Mouse (Mus musculus): ENCODE results near the gene Sephs2. TPM values are rescaled to one million over a fixed set of nuclear protein-coding genes. Genes with fewer than 3 reads are reported as not detected.

The Sephs2 gene
- 61.5 and 63.7 TPM in 2 replicates for polyA plus RNA-seq (2015; fragmentation: Nextera tagmentation; extraction: Ambion mirVana)

- no peaks in the 10 kb centered on the region for H3K9me3 ChIP-seq
- H3K4me1 ChIP-seq (replicated peaks): peaks cover 25% of the 10 kb centered on the region
- peak; percentile 94 for ATAC-seq (ENCODE audit: low FRiP score, low read depth)
- H3K27me3 ChIP-seq: no peaks in the 10 kb centered on the region
- H3K36me3 ChIP-seq: peaks cover 18% of the 10 kb centered on the region
- H3K27ac ChIP-seq (replicated peaks): peak within 1 kb of the TSS; percentile 90
- H3K4me2 ChIP-seq: peak within 1 kb of the TSS; percentile 79
- 2% methylated on average over 39 of the region's 39 CpGs for WGBS
- H3K4me3 ChIP-seq: peak within 1 kb of the TSS; percentile 97
- peak within 1 kb of the TSS; percentile 88 for H3K9ac ChIP-seq
Measured at GRCm38 (mm10) chr7:127273925-127274789, at the start of gene Sephs2. Gene Sephs2, minus strand, starts transcription at chr7:127274055.

GRCm38 (mm10) chr7:127322085-127322484 is 48.2 kb upstream of the Sephs2 start:
- Histone ChIP-seq H3K4me1 (replicated peaks) (no peaks in the 10 kb centered on the region), H3K9me3 (no peaks in the 10 kb centered on the region), H3K9ac (no peak overlapping the region), H3K27me3 (no peaks in the 10 kb centered on the region), H3K4me2 (no peak overlapping the region), H3K27ac (replicated peaks) (no peak overlapping the region), H3K4me3 (no peak overlapping the region), H3K36me3 (no peaks in the 10 kb centered on the region)
- WGBS: 40% methylated on average over 5 of the region's 5 CpGs
- ATAC-seq (ENCODE audit: low FRiP score, low read depth): no peak

- WGBS: 71% methylated on average over 4 of the region's 4 CpGs
- H3K4me2 ChIP-seq: no peak overlapping the region
- no peaks in the 10 kb centered on the region for H3K9me3 ChIP-seq
- H3K4me3 ChIP-seq: no peak overlapping the region
- H3K27ac ChIP-seq (replicated peaks): no peak overlapping the region
- H3K4me1 ChIP-seq (replicated peaks): no peaks in the 10 kb centered on the region
- H3K27me3 ChIP-seq: no peaks in the 10 kb centered on the region
- no peak overlapping the region for H3K9ac ChIP-seq
- H3K36me3 ChIP-seq: no peaks in the 10 kb centered on the region
- ATAC-seq (ENCODE audit: low FRiP score, low read depth): no peak
Measured at GRCm38 (mm10) chr7:127321106-127321505, 47.3 kb upstream of the Sephs2 start.

GRCm38 (mm10) chr7:127313912-127314311 is 40.1 kb upstream of the Sephs2 start:
- ATAC-seq (ENCODE audit: low FRiP score, low read depth): no peak
- H3K9me3 ChIP-seq: no peaks in the 10 kb centered on the region
- no peaks in the 10 kb centered on the region for H3K27me3 ChIP-seq
- no peak overlapping the region for H3K27ac ChIP-seq (replicated peaks)
- no peak overlapping the region for H3K4me2 ChIP-seq
- no peaks in the 10 kb centered on the region for H3K4me1 ChIP-seq (replicated peaks)
- WGBS: 55% methylated on average over 8 of the region's 8 CpGs
- H3K9ac ChIP-seq: no peak overlapping the region
- no peak overlapping the region for H3K4me3 ChIP-seq
- H3K36me3 ChIP-seq: no peaks in the 10 kb centered on the region

- Histone ChIP-seq H3K27me3 (no peaks in the 10 kb centered on the region), H3K36me3 (no peaks in the 10 kb centered on the region), H3K9me3 (no peaks in the 10 kb centered on the region), H3K9ac (no peak overlapping the region), H3K4me2 (no peak overlapping the region), H3K4me3 (no peak overlapping the region), H3K4me1 (replicated peaks) (no peaks in the 10 kb centered on the region), H3K27ac (replicated peaks) (no peak overlapping the region)
- WGBS: 79% methylated on average over 12 of the region's 12 CpGs
- no peak for ATAC-seq (ENCODE audit: low FRiP score, low read depth)
Measured at GRCm38 (mm10) chr7:127309951-127310350, 36.1 kb upstream of the Sephs2 start.

GRCm38 (mm10) chr7:127308887-127309286 is 35.0 kb upstream of the Sephs2 start:
- ATAC-seq (ENCODE audit: low FRiP score, low read depth): no peak
- no peaks in the 10 kb centered on the region for H3K27me3 ChIP-seq

GRCm38 (mm10) chr7:127308431-127308830 is 34.6 kb upstream of the Sephs2 start:
- no peak overlapping the region for H3K27ac ChIP-seq (replicated peaks)
- 86% methylated on average over 2 of the region's 2 CpGs for WGBS

More at GRCm38 (mm10) chr7:127308887-127309286, 35.0 kb upstream of the Sephs2 start:
- H3K27ac ChIP-seq (replicated peaks): no peak overlapping the region
- no peaks in the 10 kb centered on the region for H3K36me3 ChIP-seq
- H3K4me2 ChIP-seq: no peak overlapping the region
- no peaks in the 10 kb centered on the region for H3K4me1 ChIP-seq (replicated peaks)
- no peak overlapping the region for H3K4me3 ChIP-seq
- no peak overlapping the region for H3K9ac ChIP-seq
- 67% methylated on average over 4 of the region's 4 CpGs for WGBS
- no peaks in the 10 kb centered on the region for H3K9me3 ChIP-seq

GRCm38 (mm10) chr7:127297586-127298193 is 23.8 kb upstream of the Sephs2 start:
- H3K4me3 ChIP-seq: no peak overlapping the region
- 94% methylated on average over 5 of the region's 5 CpGs for WGBS
- H3K27ac ChIP-seq (replicated peaks): no peak overlapping the region
- H3K9me3 ChIP-seq: no peaks in the 10 kb centered on the region
- H3K4me1 ChIP-seq (replicated peaks): no peaks in the 10 kb centered on the region
- H3K36me3 ChIP-seq: no peaks in the 10 kb centered on the region
- no peaks in the 10 kb centered on the region for H3K27me3 ChIP-seq
- no peak for ATAC-seq (ENCODE audit: low FRiP score, low read depth)
- no peak overlapping the region for H3K4me2 ChIP-seq
- no peak overlapping the region for H3K9ac ChIP-seq

More at GRCm38 (mm10) chr7:127308431-127308830, 34.6 kb upstream of the Sephs2 start:
- no peaks in the 10 kb centered on the region for H3K27me3 ChIP-seq
- H3K4me3 ChIP-seq: no peak overlapping the region
- no peak overlapping the region for H3K4me2 ChIP-seq
- ATAC-seq (ENCODE audit: low FRiP score, low read depth): no peak
- no peaks in the 10 kb centered on the region for H3K36me3 ChIP-seq
- H3K9me3 ChIP-seq: no peaks in the 10 kb centered on the region
- H3K4me1 ChIP-seq (replicated peaks): no peaks in the 10 kb centered on the region
- no peak overlapping the region for H3K9ac ChIP-seq

GRCm38 (mm10) chr7:127296786-127297555 is 23.1 kb upstream of the Sephs2 start:
- Histone ChIP-seq H3K27me3 (no peaks in the 10 kb centered on the region), H3K4me2 (no peak overlapping the region), H3K27ac (replicated peaks) (no peak overlapping the region), H3K36me3 (no peaks in the 10 kb centered on the region), H3K4me3 (no peak overlapping the region), H3K4me1 (replicated peaks) (no peaks in the 10 kb centered on the region), H3K9me3 (no peaks in the 10 kb centered on the region), H3K9ac (no peak overlapping the region)
- 88% methylated on average over 5 of the region's 5 CpGs for WGBS
- ATAC-seq (ENCODE audit: low FRiP score, low read depth): no peak

GRCm38 (mm10) chr7:127296098-127296497 is 22.2 kb upstream of the Sephs2 start, which contains the start of gene Itgal:
Gene Itgal, plus strand, starts transcription at chr7:127296260.
- Histone ChIP-seq H3K27me3 (no peaks in the 10 kb centered on the region), H3K4me2 (no peak within 1 kb of the TSS), H3K9ac (no peak within 1 kb of the TSS), H3K9me3 (no peaks in the 10 kb centered on the region), H3K27ac (replicated peaks) (no peak within 1 kb of the TSS), H3K4me3 (no peak within 1 kb of the TSS), H3K36me3 (no peaks in the 10 kb centered on the region), H3K4me1 (replicated peaks) (no peaks in the 10 kb centered on the region)
- no peak for ATAC-seq (ENCODE audit: low FRiP score, low read depth)
- 87% methylated on average over 11 of the region's 11 CpGs for WGBS

- no peak for ATAC-seq (ENCODE audit: low FRiP score, low read depth)
Measured at GRCm38 (mm10) chr7:127290142-127290541, 16.3 kb upstream of the Sephs2 start.

GRCm38 (mm10) chr7:127289306-127289705 is 15.5 kb upstream of the Sephs2 start:
- no peak for ATAC-seq (ENCODE audit: low FRiP score, low read depth)
- no peaks in the 10 kb centered on the region for H3K4me1 ChIP-seq (replicated peaks)
- H3K9me3 ChIP-seq: no peaks in the 10 kb centered on the region

More at GRCm38 (mm10) chr7:127290142-127290541, 16.3 kb upstream of the Sephs2 start:
- Histone ChIP-seq H3K4me3 (no peak overlapping the region), H3K9ac (no peak overlapping the region), H3K4me1 (replicated peaks) (no peaks in the 10 kb centered on the region), H3K36me3 (no peaks in the 10 kb centered on the region), H3K27ac (replicated peaks) (no peak overlapping the region), H3K27me3 (no peaks in the 10 kb centered on the region), H3K4me2 (no peak overlapping the region), H3K9me3 (no peaks in the 10 kb centered on the region)
- WGBS: 60% methylated on average over 8 of the region's 8 CpGs

More at GRCm38 (mm10) chr7:127289306-127289705, 15.5 kb upstream of the Sephs2 start:
- H3K4me3 ChIP-seq: no peak overlapping the region
- no peak overlapping the region for H3K27ac ChIP-seq (replicated peaks)
- 70% methylated on average over 2 of the region's 2 CpGs for WGBS
- no peaks in the 10 kb centered on the region for H3K36me3 ChIP-seq
- H3K9ac ChIP-seq: no peak overlapping the region
- H3K27me3 ChIP-seq: no peaks in the 10 kb centered on the region
- H3K4me2 ChIP-seq: no peak overlapping the region
